Mouse (Mus musculus) midbrain, embryonic 16.5 days (tissue): Measurements from ENCODE around the gene Crtac1. TPM values are rescaled to one million over a fixed set of nuclear protein-coding genes. Genes with fewer than 3 reads are reported as not detected.
A peak's percentile ranks its signal among the peaks of the same experiment; 100 is the strongest.

Experiments
- ATAC-seq: fragments of 200-750 bp; cut with Nextera tagmentation; 2 replicates; pipeline ENCODE4 v1.8.0; 2017; ENCODE audit warnings: moderate TSS enrichment
- H3K27ac ChIP-seq: fragments of 300-500 bp; sonication (generic); 2 replicates; pipeline ENCODE4 v1.5.1; 2014; ENCODE audit warnings: mild to moderate bottlenecking, low read length, mixed read lengths
- H3K27me3 ChIP-seq: fragments of 300-500 bp; sonication (generic); 2 replicates; pipeline ENCODE4 v1.6.1; 2014; ENCODE audit warnings: low read depth, low read length, mixed read lengths; ENCODE audit not compliant: control insufficient read depth, insufficient read depth
- H3K36me3 ChIP-seq: fragments of 300-500 bp; sonication (generic); 2 replicates; pipeline ENCODE4 v1.6.1; 2014; ENCODE audit warnings: mild to moderate bottlenecking, low read length, moderate library complexity, mixed read lengths; ENCODE audit not compliant: control insufficient read depth, insufficient read depth
- H3K4me1 ChIP-seq: fragments of 300-500 bp; sonication (generic); 2 replicates; pipeline ENCODE4 v1.6.1; 2014; ENCODE audit warnings: mild to moderate bottlenecking, low read length, mixed read lengths; ENCODE audit not compliant: control insufficient read depth, insufficient read depth
- H3K4me2 ChIP-seq: fragments of 300-500 bp; sonication (generic); 2 replicates; pipeline ENCODE4 v1.6.1; 2014; ENCODE audit warnings: mild to moderate bottlenecking, low read length, mixed read lengths
- H3K4me3 ChIP-seq: fragments of 300-500 bp; sonication (generic); 2 replicates; pipeline ENCODE4 v1.5.1; 2014; ENCODE audit warnings: low read depth, mild to moderate bottlenecking, low read length, moderate library complexity, mixed read lengths
- H3K9ac ChIP-seq: fragments of 300-500 bp; sonication (generic); 2 replicates; pipeline ENCODE4 v1.6.1; 2014; ENCODE audit warnings: low read depth, low read length, mixed read lengths
- H3K9me3 ChIP-seq: fragments of 300-500 bp; sonication (generic); replicated peaks from 2 replicates; pipeline ENCODE4 v1.6.1; 2014; ENCODE audit warnings: mild to moderate bottlenecking, low read length, mixed read lengths; ENCODE audit not compliant: control insufficient read depth, poor library complexity, severe bottlenecking
- WGBS: fragments of 180-500 bp; shearing (Covaris S2); extraction: QIAGEN DNeasy Blood & Tissue Kit; methylation state at CpG from one replicate; pipeline ENCODE4 v1.1.7; 2014; 5-methylcytosine and 5-hydroxymethylcytosine counted together
- polyA plus RNA-seq: library from polyadenylated mRNA; unstranded; fragments of >200 nt; fragmentation: Nextera tagmentation; extraction: Ambion mirVana; gene quantifications from 2 replicates; pipeline ENCODE4 v1.2.1, GENCODE M21; 2015

Gene Crtac1
- polyA plus RNA-seq, 1 experiment from 2014 or later, result 34.0 TPM

DNA sequence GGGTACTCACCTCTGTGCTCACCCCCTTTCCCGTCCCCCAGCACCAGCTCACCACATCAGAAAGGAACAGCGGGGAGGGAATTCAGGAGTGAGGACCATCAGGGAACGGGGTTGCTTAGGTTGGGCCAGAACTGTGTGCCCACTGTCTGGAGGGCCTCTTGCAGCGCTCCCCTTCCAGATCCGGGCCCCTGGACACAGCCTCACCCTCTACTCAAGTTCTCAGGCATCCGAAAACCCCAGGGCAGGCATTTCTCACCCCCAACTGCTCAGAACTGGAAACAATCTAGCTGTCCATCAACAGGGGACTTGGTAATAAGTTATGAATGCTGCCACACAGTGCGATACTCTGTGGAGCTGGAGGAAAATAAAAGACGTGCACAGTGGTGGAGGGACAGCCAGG lies 139.5 kb downstream of the Crtac1 start:
- Histone ChIP-seq H3K9ac (no peak overlapping the region), H3K27me3 (no peaks in the 10 kb centered on the region), H3K4me2 (no peak overlapping the region), H3K4me1 (peaks cover 10% of the 10 kb centered on the region; the same call in 1 of the 2 replicates), H3K4me3 (no peak overlapping the region), H3K9me3 (no peaks in the 10 kb centered on the region), H3K27ac (no peak overlapping the region), H3K36me3 (no peaks in the 10 kb centered on the region)
- ATAC-seq, result peak; percentile 40; the same call in 1 of the 2 replicates
- 16% methylated on average over 8 of the region's 8 CpGs for WGBS

- Histone ChIP-seq H3K4me3 (no peak overlapping the region), H3K4me2 (no peak overlapping the region), H3K4me1 (peaks cover 10% of the 10 kb centered on the region; the same call in 1 of the 2 replicates), H3K9ac (no peak overlapping the region), H3K27me3 (no peaks in the 10 kb centered on the region), H3K9me3 (no peaks in the 10 kb centered on the region), H3K36me3 (no peaks in the 10 kb centered on the region), H3K27ac (no peak overlapping the region)
- WGBS, result 16% methylated on average over 7 of the region's 7 CpGs
- no peak for ATAC-seq
Observed at GRCm38 (mm10) chr19:42290954-42291661, 140.5 kb downstream of the Crtac1 start.

GRCm38 (mm10) chr19:42288361-42288760 lies 143.2 kb downstream of the Crtac1 start:
- no peak overlapping the region for H3K9ac ChIP-seq
- no peaks in the 10 kb centered on the region for H3K36me3 ChIP-seq
- WGBS, result 69% methylated on average over 4 of the region's 4 CpGs
- H3K27me3 ChIP-seq, result no peaks in the 10 kb centered on the region
- H3K27ac ChIP-seq, result no peak overlapping the region
- no peaks in the 10 kb centered on the region for H3K9me3 ChIP-seq
- ATAC-seq, result no peak
- no peak overlapping the region for H3K4me3 ChIP-seq
- H3K4me2 ChIP-seq, result no peak overlapping the region
- H3K4me1 ChIP-seq, result peaks cover 10% of the 10 kb centered on the region; the same call in 1 of the 2 replicates

DNA sequence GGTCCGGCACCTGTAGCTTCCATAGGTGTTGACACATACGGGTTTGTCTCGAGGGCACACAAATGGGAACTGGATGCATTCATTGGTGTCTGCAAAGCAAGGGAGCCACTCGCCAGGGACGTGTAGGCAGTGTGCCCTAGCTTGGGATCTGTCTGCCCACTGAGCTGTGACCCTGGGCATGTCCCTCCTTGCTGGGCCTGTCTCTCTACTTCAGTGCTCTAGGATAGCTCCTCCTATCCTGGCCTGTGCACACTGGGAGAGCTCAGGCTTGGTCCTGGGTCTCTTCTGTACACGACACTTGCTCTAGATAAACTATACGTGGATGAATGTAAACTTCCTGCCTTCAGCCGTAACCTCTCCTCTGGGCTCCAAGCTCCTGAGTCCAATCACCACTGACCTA lies 147.4 kb downstream of the Crtac1 start:
- ATAC-seq, result no peak

GRCm38 (mm10) chr19:42279611-42280010 lies 152.0 kb downstream of the Crtac1 start:
- ATAC-seq, result 0 out of 2 replicates have a peak, but pooled peaks have one; percentile 57
- 52% methylated on average over 3 of the region's 3 CpGs for WGBS

More for the DNA sequence above, 147.4 kb downstream of the Crtac1 start:
- Histone ChIP-seq H3K9ac (no peak overlapping the region), H3K4me3 (no peak overlapping the region), H3K9me3 (no peaks in the 10 kb centered on the region), H3K27me3 (no peaks in the 10 kb centered on the region), H3K27ac (no peak overlapping the region), H3K4me1 (peaks cover 4% of the 10 kb centered on the region; the same call in 1 of the 2 replicates), H3K4me2 (no peak overlapping the region), H3K36me3 (no peaks in the 10 kb centered on the region)
- WGBS, result 82% methylated on average over 8 of the region's 8 CpGs

DNA sequence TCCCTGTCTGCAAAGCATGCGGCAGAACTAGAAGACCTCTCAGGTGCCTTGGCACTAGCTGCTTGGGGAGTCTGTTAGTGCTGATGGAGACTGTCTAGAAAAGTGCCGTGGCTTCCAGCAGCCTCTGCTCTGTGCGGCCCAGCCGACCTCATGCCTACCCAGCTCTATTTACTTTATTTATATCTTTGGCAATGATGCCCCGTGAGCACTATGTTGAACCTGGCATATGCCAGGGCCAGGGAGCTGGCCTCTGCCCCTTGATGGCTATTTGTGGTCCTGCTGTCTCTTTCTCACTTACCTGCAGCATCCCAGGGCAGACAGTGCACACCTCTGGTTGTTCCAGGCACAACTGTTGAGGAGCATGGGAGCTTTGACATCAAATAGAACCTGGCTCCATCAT lies 153.1 kb downstream of the Crtac1 start:
- peaks cover 4% of the 10 kb centered on the region; the same call in 1 of the 2 replicates for H3K4me1 ChIP-seq
- no peaks in the 10 kb centered on the region for H3K27me3 ChIP-seq
- no peaks in the 10 kb centered on the region for H3K36me3 ChIP-seq
- no peak overlapping the region for H3K27ac ChIP-seq
- 87% methylated on average over 5 of the region's 5 CpGs for WGBS
- ATAC-seq, result no peak
- H3K4me3 ChIP-seq, result no peak overlapping the region
- no peaks in the 10 kb centered on the region for H3K9me3 ChIP-seq
- H3K4me2 ChIP-seq, result no peak overlapping the region
- no peak overlapping the region for H3K9ac ChIP-seq

More at GRCm38 (mm10) chr19:42279611-42280010, 152.0 kb downstream of the Crtac1 start:
- H3K9ac ChIP-seq, result no peak overlapping the region
- H3K36me3 ChIP-seq, result no peaks in the 10 kb centered on the region
- no peak overlapping the region for H3K4me2 ChIP-seq
- H3K27me3 ChIP-seq, result no peaks in the 10 kb centered on the region
- no peak overlapping the region for H3K4me3 ChIP-seq
- no peak overlapping the region for H3K27ac ChIP-seq
- H3K4me1 ChIP-seq, result peaks cover 4% of the 10 kb centered on the region; the same call in 1 of the 2 replicates
- no peaks in the 10 kb centered on the region for H3K9me3 ChIP-seq

DNA sequence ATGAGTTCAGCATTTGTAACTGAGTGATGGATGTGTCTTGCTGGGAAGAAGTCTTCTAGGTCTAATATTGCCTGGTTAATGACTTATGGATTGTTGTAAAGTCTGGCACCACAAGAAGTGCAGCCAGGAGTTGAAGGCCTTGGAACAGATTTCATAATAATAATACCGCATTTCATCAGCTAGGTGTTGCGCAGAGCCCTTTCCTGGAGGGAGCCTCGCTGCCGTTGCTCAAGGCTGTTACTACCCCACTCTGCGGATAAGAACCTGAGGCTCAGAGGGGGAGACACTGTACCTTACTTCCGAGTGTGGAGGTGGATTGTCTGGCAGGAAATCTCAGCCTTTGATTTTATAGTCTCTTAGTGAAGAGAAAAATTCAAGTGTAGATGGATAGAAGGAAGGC lies 154.3 kb downstream of the Crtac1 start:
- no peak overlapping the region for H3K4me3 ChIP-seq
- H3K4me1 ChIP-seq, result peaks cover 4% of the 10 kb centered on the region; the same call in 1 of the 2 replicates
- H3K9ac ChIP-seq, result no peak overlapping the region
- no peak for ATAC-seq
- H3K27ac ChIP-seq, result no peak overlapping the region
- H3K4me2 ChIP-seq, result no peak overlapping the region
- H3K27me3 ChIP-seq, result no peaks in the 10 kb centered on the region
- no peaks in the 10 kb centered on the region for H3K9me3 ChIP-seq
- H3K36me3 ChIP-seq, result no peaks in the 10 kb centered on the region
- WGBS, result 84% methylated on average over 6 of the region's 6 CpGs

DNA sequence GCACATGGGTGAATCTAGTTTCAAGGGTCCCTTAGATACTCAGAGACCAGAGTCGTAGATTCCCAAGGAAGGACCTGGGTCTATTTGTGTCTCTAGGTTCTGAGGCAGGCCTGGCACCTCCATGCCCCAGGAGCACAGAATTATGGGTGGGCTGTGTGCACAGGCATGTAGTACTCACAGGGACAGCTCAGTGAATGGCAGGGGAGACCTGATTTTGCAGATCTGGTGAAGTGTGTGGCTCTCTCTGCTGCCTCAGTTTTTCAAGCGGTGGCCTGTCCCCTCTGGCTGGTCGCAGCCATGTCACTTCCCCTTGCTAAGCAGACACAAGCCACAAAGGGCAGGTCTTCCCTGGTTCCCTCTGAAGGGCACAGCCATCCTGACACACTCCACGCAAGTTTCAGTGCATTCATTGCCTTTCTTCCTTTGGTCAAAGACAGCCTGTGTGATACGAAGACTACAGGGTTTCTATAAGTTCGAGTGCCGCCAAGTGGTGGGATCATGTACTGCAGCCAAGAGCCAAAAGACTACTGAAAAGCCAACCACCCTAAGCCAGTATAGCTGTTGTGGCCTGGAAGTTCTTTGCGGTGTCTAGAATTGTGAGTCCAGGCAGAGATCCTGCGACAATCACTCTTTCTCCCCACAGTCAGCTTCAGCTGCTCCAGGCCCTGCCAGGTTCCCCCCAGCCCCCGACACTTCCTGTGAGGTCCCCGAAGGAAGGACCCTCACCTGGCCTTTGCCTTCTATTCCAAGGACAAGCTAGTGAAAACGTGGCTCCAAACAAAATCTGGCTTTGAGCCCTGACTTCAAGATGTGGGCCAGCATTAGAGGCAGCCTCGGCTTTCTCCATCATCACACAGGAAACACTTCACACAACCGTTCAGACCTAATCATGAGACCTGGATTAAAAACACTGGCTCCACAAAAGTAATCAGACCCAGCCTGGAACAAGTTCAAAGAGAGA lies 159.3 kb downstream of the Crtac1 start:
- H3K4me3 ChIP-seq, result no peak overlapping the region
- peak; percentile 58 for ATAC-seq
- H3K27me3 ChIP-seq, result no peaks in the 10 kb centered on the region
- peak overlapping the region; percentile 19; the same call in 1 of the 2 replicates for H3K27ac ChIP-seq
- WGBS, result 41% methylated on average over 14 of the region's 14 CpGs
- H3K4me1 ChIP-seq, result no peaks in the 10 kb centered on the region; the same call in 1 of the 2 replicates
- no peak overlapping the region for H3K9ac ChIP-seq
- H3K36me3 ChIP-seq, result no peaks in the 10 kb centered on the region
- H3K9me3 ChIP-seq, result no peaks in the 10 kb centered on the region
- H3K4me2 ChIP-seq, result no peak overlapping the region
